9 mouse cellular contexts compared by ENCODE assay signal in genomic region chr7:82743116-82743765, GRCm38 (mm10).
A peak's percentile ranks its signal among the peaks of the same experiment; 100 is the strongest.
DNase-seq lines count a peak whose midpoint lies in the region; ATAC-seq lines count a peak whose summit lies in the region.
"Had no signal": no experiment of that assay in that cellular context is flagged by ENCODE, and none has a peak within 500 bp of the region (broad histone marks: within the 10 kb centered on the region; RNA-seq: fewer than 3 reads in every experiment).

No protein-coding gene starts in this region.

- no peak overlapping the region for H3K9ac ChIP-seq in forebrain, embryonic 11.5 days (ENCODE audit: low read length)
- no peak overlapping the region for H3K9ac ChIP-seq in hindbrain, embryonic 13.5 days
- H3K9ac ChIP-seq in midbrain, embryonic 16.5 days (ENCODE audit: low read depth, low read length): no peak overlapping the region
- no peak overlapping the region for H3K9ac ChIP-seq in intestine, embryonic 16.5 days (ENCODE audit: low read depth, low read length)

- no peak overlapping the region for H3K4me3 ChIP-seq in forebrain, embryonic 11.5 days (ENCODE audit: low read depth, low read length)
- H3K4me3 ChIP-seq in hindbrain, embryonic 13.5 days: no peak overlapping the region
- H3K4me3 ChIP-seq in midbrain, embryonic 16.5 days (ENCODE audit: low read depth, low read length): no peak overlapping the region
- no peak overlapping the region for H3K4me3 ChIP-seq in intestine, embryonic 16.5 days (ENCODE audit: low read length)
- H3K4me3 ChIP-seq: myocyte had no signal

- peak; percentile 61 for DNase-seq in layer of hippocampus, adult 11-12 months (ENCODE audit: low spot score)
- DNase-seq in layer of hippocampus, adult 9-10 months (ENCODE audit: low spot score): no peak
- no peak for DNase-seq in forebrain, embryonic 11.5 days (ENCODE audit: low spot score)
- no peak for DNase-seq in adipocyte (ENCODE audit: low spot score)
- no peak for DNase-seq in thymus, postnatal 14 days

- peaks cover 3% of the 10 kb centered on the region; the same call in 1 of the 2 replicates for H3K4me1 ChIP-seq in forebrain, embryonic 11.5 days (replicated peaks; ENCODE audit: control insufficient read depth, insufficient read depth, low read length)
- H3K4me1 ChIP-seq in hindbrain, embryonic 13.5 days (replicated peaks): peaks cover 22% of the 10 kb centered on the region
- H3K4me1 ChIP-seq in midbrain, embryonic 16.5 days (ENCODE audit: control insufficient read depth, insufficient read depth, low read length): peaks cover 7% of the 10 kb centered on the region
- 0 out of 2 replicates have a peak, but pooled peaks cover 3% of the 10 kb centered on the region for H3K4me1 ChIP-seq in intestine, embryonic 16.5 days (ENCODE audit: control insufficient read depth, insufficient read depth, low read length)

- no peak for ATAC-seq in forebrain, embryonic 11.5 days (replicated peaks; ENCODE audit: low FRiP score)
- peak; percentile 73; the same call in 1 of the 2 replicates for ATAC-seq in hindbrain, embryonic 13.5 days (ENCODE audit: low FRiP score)
- no peak for ATAC-seq in midbrain, embryonic 16.5 days
- ATAC-seq in intestine, embryonic 16.5 days: no peak

- H3K36me3 ChIP-seq in forebrain, embryonic 11.5 days (ENCODE audit: control insufficient read depth, insufficient read depth, low read length): no peaks in the 10 kb centered on the region
- H3K36me3 ChIP-seq in hindbrain, embryonic 13.5 days: no peaks in the 10 kb centered on the region
- H3K36me3 ChIP-seq in midbrain, embryonic 16.5 days (ENCODE audit: control insufficient read depth, insufficient read depth, low read length): no peaks in the 10 kb centered on the region
- H3K36me3 ChIP-seq in intestine, embryonic 16.5 days (ENCODE audit: control insufficient read depth, insufficient read depth, low read length): no peaks in the 10 kb centered on the region

- 66% methylated on average over 11 of the region's 11 CpGs for WGBS in forebrain, embryonic 11.5 days
- WGBS in hindbrain, embryonic 13.5 days: 40% methylated on average over 11 of the region's 11 CpGs
- WGBS in midbrain, embryonic 16.5 days: 57% methylated on average over 11 of the region's 11 CpGs
- 72% methylated on average over 11 of the region's 11 CpGs for WGBS in intestine, embryonic 16.5 days

- no peak overlapping the region for H3K4me2 ChIP-seq in forebrain, embryonic 11.5 days (ENCODE audit: low read depth, low read length, severe bottlenecking)
- H3K4me2 ChIP-seq in hindbrain, embryonic 13.5 days: peak overlapping the region; percentile 23; the same call in 1 of the 2 replicates
- H3K4me2 ChIP-seq in midbrain, embryonic 16.5 days (ENCODE audit: low read length): peak overlapping the region; percentile 9; the same call in 1 of the 2 replicates
- no peak overlapping the region for H3K4me2 ChIP-seq in intestine, embryonic 16.5 days (ENCODE audit: low read depth, low read length)

- no peaks in the 10 kb centered on the region for H3K27me3 ChIP-seq in forebrain, embryonic 11.5 days (ENCODE audit: control insufficient read depth, insufficient read depth, low read length)
- no peaks in the 10 kb centered on the region for H3K27me3 ChIP-seq in hindbrain, embryonic 13.5 days
- no peaks in the 10 kb centered on the region for H3K27me3 ChIP-seq in midbrain, embryonic 16.5 days (ENCODE audit: control insufficient read depth, insufficient read depth, low read depth, low read length)
- H3K27me3 ChIP-seq in intestine, embryonic 16.5 days (replicated peaks; ENCODE audit: control insufficient read depth, insufficient read depth, low read length): no peaks in the 10 kb centered on the region

- H3K27ac ChIP-seq in forebrain, embryonic 11.5 days (ENCODE audit: low read depth, low read length): 0 out of 2 replicates have a peak overlapping the region, but pooled peaks have one; percentile 25
- H3K27ac ChIP-seq in hindbrain, embryonic 13.5 days: peak overlapping the region; percentile 82
- H3K27ac ChIP-seq in midbrain, embryonic 16.5 days (ENCODE audit: low read length): no peak overlapping the region; the same call in 1 of the 2 replicates
- no peak overlapping the region for H3K27ac ChIP-seq in intestine, embryonic 16.5 days (ENCODE audit: low read length)

- H3K9me3 ChIP-seq in forebrain, embryonic 11.5 days (ENCODE audit: control insufficient read depth, low read length): no peaks in the 10 kb centered on the region
- H3K9me3 ChIP-seq in hindbrain, embryonic 13.5 days: no peaks in the 10 kb centered on the region
- H3K9me3 ChIP-seq in midbrain, embryonic 16.5 days (replicated peaks; ENCODE audit: control insufficient read depth, low read length, poor library complexity, severe bottlenecking): no peaks in the 10 kb centered on the region
- no peaks in the 10 kb centered on the region for H3K9me3 ChIP-seq in intestine, embryonic 16.5 days (ENCODE audit: control insufficient read depth, low read length)

Comparison
In these comparisons a context has a peak if more than half of its experiments do, and no peak if none do; other contexts are left out.
1. H3K27ac ChIP-seq: peak in forebrain, embryonic 11.5 days (single experiment) and hindbrain, embryonic 13.5 days (single experiment); none in midbrain, embryonic 16.5 days (single experiment) and intestine, embryonic 16.5 days (single experiment).
2. H3K4me2 ChIP-seq: peak in hindbrain, embryonic 13.5 days (single experiment) and midbrain, embryonic 16.5 days (single experiment); none in forebrain, embryonic 11.5 days (single experiment) and intestine, embryonic 16.5 days (single experiment).